Mouse (Mus musculus): ENCODE data around the gene Zfp945. TPM values are rescaled to one million over a fixed set of nuclear protein-coding genes. Genes with fewer than 3 reads are reported as not detected.
"Not testable (repeated sequence)": the region's sequence is repeated elsewhere in the genome, so short reads cannot be mapped to it uniquely, and the experiment has no call there.

Gene Zfp945
- 16.6 and 18.3 TPM in 2 replicates for polyA plus RNA-seq (2015; fragmentation: Nextera tagmentation; extraction: Ambion mirVana)

- Histone ChIP-seq H3K36me3 (ENCODE audit: control insufficient read depth, insufficient read depth, low read length) (peaks cover 6% of the 10 kb centered on the region; the same call in 1 of the 2 replicates), H3K4me2 (ENCODE audit: low read depth, low read length) (peak within 1 kb of the TSS; percentile 62), H3K4me1 (ENCODE audit: control insufficient read depth, insufficient read depth, low read length) (peaks cover 7% of the 10 kb centered on the region; the same call in 1 of the 2 replicates), H3K27ac (ENCODE audit: low read length) (peak within 1 kb of the TSS; percentile 94), H3K4me3 (replicated peaks; ENCODE audit: low read length) (peak within 1 kb of the TSS; percentile 89), H3K27me3 (ENCODE audit: control insufficient read depth, insufficient read depth, low read length) (no peaks in the 10 kb centered on the region), H3K9me3 (replicated peaks; ENCODE audit: control insufficient read depth, low read length) (no peaks in the 10 kb centered on the region), H3K9ac (ENCODE audit: low read length) (peak within 1 kb of the TSS; percentile 88)
- ATAC-seq (ENCODE audit: insufficient read depth, low FRiP score) = peak; percentile 96
- under 1% methylated on average over 20 of the region's 20 CpGs for WGBS
Observed at GRCm38 (mm10) chr17:22866845-22867481, at the start of gene Zfp945. Gene Zfp945 (minus strand): TSS chr17:22867134.

GRCm38 (mm10) chr17:22888302-22888701 lies 21.4 kb upstream of the Zfp945 start:
- ATAC-seq (ENCODE audit: insufficient read depth, low FRiP score) = no peak
- no peaks in the 10 kb centered on the region for H3K36me3 ChIP-seq (ENCODE audit: control insufficient read depth, insufficient read depth, low read length)
- peaks cover 5% of the 10 kb centered on the region; the same call in 1 of the 2 replicates for H3K9me3 ChIP-seq (replicated peaks; ENCODE audit: control insufficient read depth, low read length)
- no peak overlapping the region for H3K4me3 ChIP-seq (replicated peaks; ENCODE audit: low read length)
- 84% methylated on average over 3 of the region's 3 CpGs for WGBS
- no peak overlapping the region for H3K4me2 ChIP-seq (ENCODE audit: low read depth, low read length)
- no peaks in the 10 kb centered on the region for H3K4me1 ChIP-seq (ENCODE audit: control insufficient read depth, insufficient read depth, low read length)
- no peak overlapping the region for H3K9ac ChIP-seq (ENCODE audit: low read length)
- H3K27ac ChIP-seq (ENCODE audit: low read length) = no peak overlapping the region
- no peaks in the 10 kb centered on the region for H3K27me3 ChIP-seq (ENCODE audit: control insufficient read depth, insufficient read depth, low read length)

- no peak overlapping the region for H3K27ac ChIP-seq (ENCODE audit: low read length)
- H3K36me3 ChIP-seq (ENCODE audit: control insufficient read depth, insufficient read depth, low read length) = no peaks in the 10 kb centered on the region
- H3K27me3 ChIP-seq (ENCODE audit: control insufficient read depth, insufficient read depth, low read length) = no peaks in the 10 kb centered on the region
- no peaks in the 10 kb centered on the region for H3K4me1 ChIP-seq (ENCODE audit: control insufficient read depth, insufficient read depth, low read length)
- H3K9me3 ChIP-seq (replicated peaks; ENCODE audit: control insufficient read depth, low read length) = no peaks in the 10 kb centered on the region; the same call in 1 of the 2 replicates
- H3K9ac ChIP-seq (ENCODE audit: low read length) = no peak overlapping the region
- no peak overlapping the region for H3K4me3 ChIP-seq (replicated peaks; ENCODE audit: low read length)
- 53% methylated on average over 10 of the region's 10 CpGs for WGBS
- no peak overlapping the region for H3K4me2 ChIP-seq (ENCODE audit: low read depth, low read length)
- no peak for ATAC-seq (ENCODE audit: insufficient read depth, low FRiP score)
Observed at GRCm38 (mm10) chr17:22884059-22884698, 17.2 kb upstream of the Zfp945 start.

- H3K4me2 ChIP-seq (ENCODE audit: low read depth, low read length) = no peak overlapping the region
- no peaks in the 10 kb centered on the region for H3K9me3 ChIP-seq (replicated peaks; ENCODE audit: control insufficient read depth, low read length)
- H3K9ac ChIP-seq (ENCODE audit: low read length) = no peak overlapping the region
- H3K27ac ChIP-seq (ENCODE audit: low read length) = no peak overlapping the region
- ATAC-seq (ENCODE audit: insufficient read depth, low FRiP score) = no peak
- 96% methylated on average over 10 of the region's 11 CpGs for WGBS
- H3K36me3 ChIP-seq (ENCODE audit: control insufficient read depth, insufficient read depth, low read length) = no peaks in the 10 kb centered on the region
- H3K4me3 ChIP-seq (replicated peaks; ENCODE audit: low read length) = no peak overlapping the region
- H3K4me1 ChIP-seq (ENCODE audit: control insufficient read depth, insufficient read depth, low read length) = no peaks in the 10 kb centered on the region
- H3K27me3 ChIP-seq (ENCODE audit: control insufficient read depth, insufficient read depth, low read length) = no peaks in the 10 kb centered on the region
Observed at GRCm38 (mm10) chr17:22877427-22878307, 10.7 kb upstream of the Zfp945 start.

GRCm38 (mm10) chr17:22876316-22876715 lies 9.4 kb upstream of the Zfp945 start:
- ATAC-seq (ENCODE audit: insufficient read depth, low FRiP score) = no peak
- WGBS = 92% methylated on average over 20 of the region's 20 CpGs
- H3K9me3 ChIP-seq (replicated peaks; ENCODE audit: control insufficient read depth, low read length) = no peaks in the 10 kb centered on the region
- no peak overlapping the region for H3K9ac ChIP-seq (ENCODE audit: low read length)
- H3K4me1 ChIP-seq (ENCODE audit: control insufficient read depth, insufficient read depth, low read length) = no peaks in the 10 kb centered on the region
- H3K36me3 ChIP-seq (ENCODE audit: control insufficient read depth, insufficient read depth, low read length) = no peaks in the 10 kb centered on the region
- no peaks in the 10 kb centered on the region for H3K27me3 ChIP-seq (ENCODE audit: control insufficient read depth, insufficient read depth, low read length)
- H3K4me2 ChIP-seq (ENCODE audit: low read depth, low read length) = no peak overlapping the region
- H3K4me3 ChIP-seq (replicated peaks; ENCODE audit: low read length) = no peak overlapping the region
- no peak overlapping the region for H3K27ac ChIP-seq (ENCODE audit: low read length)

- H3K4me3 ChIP-seq (replicated peaks; ENCODE audit: low read length); H3K36me3 ChIP-seq (ENCODE audit: control insufficient read depth, insufficient read depth, low read length); H3K4me2 ChIP-seq (ENCODE audit: low read depth, low read length); H3K4me1 ChIP-seq (ENCODE audit: control insufficient read depth, insufficient read depth, low read length); H3K9ac ChIP-seq (ENCODE audit: low read length); H3K27me3 ChIP-seq (ENCODE audit: control insufficient read depth, insufficient read depth, low read length); ATAC-seq (ENCODE audit: insufficient read depth, low FRiP score); H3K9me3 ChIP-seq (replicated peaks; ENCODE audit: control insufficient read depth, low read length); H3K27ac ChIP-seq (ENCODE audit: low read length): not testable (repeated sequence)
- 90% methylated on average over 4 of the region's 4 CpGs for WGBS
Observed at GRCm38 (mm10) chr17:22875549-22875948, 8.6 kb upstream of the Zfp945 start.

- H3K4me3 ChIP-seq (replicated peaks; ENCODE audit: low read length) = peak overlapping the region; percentile 89
- peaks cover 7% of the 10 kb centered on the region; the same call in 1 of the 2 replicates for H3K4me1 ChIP-seq (ENCODE audit: control insufficient read depth, insufficient read depth, low read length)
- peak overlapping the region; percentile 94 for H3K27ac ChIP-seq (ENCODE audit: low read length)
- H3K36me3 ChIP-seq (ENCODE audit: control insufficient read depth, insufficient read depth, low read length) = peaks cover 9% of the 10 kb centered on the region
- WGBS = under 1% methylated on average over 10 of the region's 10 CpGs
- H3K9me3 ChIP-seq (replicated peaks; ENCODE audit: control insufficient read depth, low read length) = no peaks in the 10 kb centered on the region
- ATAC-seq (ENCODE audit: insufficient read depth, low FRiP score) = peak; percentile 14; the same call in 1 of the 2 replicates
- peak overlapping the region; percentile 62 for H3K4me2 ChIP-seq (ENCODE audit: low read depth, low read length)
- no peaks in the 10 kb centered on the region for H3K27me3 ChIP-seq (ENCODE audit: control insufficient read depth, insufficient read depth, low read length)
- H3K9ac ChIP-seq (ENCODE audit: low read length) = peak overlapping the region; percentile 88
Observed at GRCm38 (mm10) chr17:22866421-22866844, 501 bp downstream of the Zfp945 start.

- Histone ChIP-seq H3K9ac (ENCODE audit: low read length) (no peak overlapping the region), H3K4me2 (ENCODE audit: low read depth, low read length) (no peak overlapping the region), H3K4me3 (replicated peaks; ENCODE audit: low read length) (no peak overlapping the region), H3K36me3 (ENCODE audit: control insufficient read depth, insufficient read depth, low read length) (no peaks in the 10 kb centered on the region), H3K4me1 (ENCODE audit: control insufficient read depth, insufficient read depth, low read length) (no peaks in the 10 kb centered on the region), H3K9me3 (replicated peaks; ENCODE audit: control insufficient read depth, low read length) (no peaks in the 10 kb centered on the region), H3K27ac (ENCODE audit: low read length) (no peak overlapping the region), H3K27me3 (ENCODE audit: control insufficient read depth, insufficient read depth, low read length) (no peaks in the 10 kb centered on the region)
- no peak for ATAC-seq (ENCODE audit: insufficient read depth, low FRiP score)
- WGBS = 41% methylated on average over 4 of the region's 4 CpGs
Observed at GRCm38 (mm10) chr17:22821166-22821565, 45.8 kb downstream of the Zfp945 start.

Measured in stomach, embryonic 16.5 days (tissue).